Mouse (Mus musculus): ENCODE measurements at regions not wholly inside any gene's neighbourhood (a gene's known extent, or its start where the extent isn't known, plus 50 kb on each side); places are given as distances from the start of the nearest gene placed in this dataset.

- no peak for TF ChIP-seq CTCF (IDR thresholded peaks at IDR 0.05; ENCODE audit: borderline replicate concordance, control insufficient read depth, extremely low read depth, insufficient read depth, low read length, poor library complexity)
- TF ChIP-seq POLR2A (IDR thresholded peaks at IDR 0.05; ENCODE audit: control insufficient read depth, extremely low read depth, insufficient read depth, low read length, poor library complexity) = no peak
These were observed 110.3 kb upstream of the Rreb1 start for GRCm38 (mm10) chr13:37667871-37668270.
